Comparison of ENCODE assay signal across 27 mouse cellular contexts in genomic region chr4:13156907-13157860, GRCm38 (mm10).
DNase-seq lines count a peak whose midpoint lies in the region; ATAC-seq lines count a peak whose summit lies in the region.
"Had no signal": no experiment of that assay in that cellular context is flagged by ENCODE, and none has a peak within 500 bp of the region (broad histone marks: within the 10 kb centered on the region; RNA-seq: fewer than 3 reads in every experiment).

No protein-coding gene starts in this region.

- H3K4me3 ChIP-seq in heart, embryonic 11.5 days (ENCODE audit: low read depth, low read length), result no peak overlapping the region
- H3K4me3 ChIP-seq in heart, embryonic 16.5 days (ENCODE audit: low read length), result no peak overlapping the region
- no peak overlapping the region for H3K4me3 ChIP-seq in intestine, embryonic 15.5 days (replicated peaks)
- H3K4me3 ChIP-seq: embryonic facial prominence, embryonic 13.5 days; forebrain, embryonic 10.5 days; forebrain, embryonic 15.5 days; limb, embryonic 13.5 days; lung, embryonic 15.5 days; neural tube, embryonic 13.5 days had no signal

- 42% methylated on average over 12 of the region's 12 CpGs for WGBS in heart, embryonic 11.5 days (ENCODE audit: insufficient replicate concordance)
- WGBS in heart, embryonic 16.5 days, result 36% methylated on average over 12 of the region's 12 CpGs
- WGBS in intestine, embryonic 15.5 days, result 84% methylated on average over 12 of the region's 12 CpGs

- intact Hi-C loops in heart, postnatal 14 days (cut with DNase I), result no loop called here
- intact Hi-C loops in left cerebral cortex, postnatal 4 days (cut with DNase I), result no loop called here

- no peaks in the 10 kb centered on the region for H3K9me3 ChIP-seq in heart, embryonic 11.5 days (replicated peaks; ENCODE audit: control insufficient read depth, low read length)
- H3K9me3 ChIP-seq in heart, embryonic 16.5 days (replicated peaks; ENCODE audit: control insufficient read depth, low read length), result no peaks in the 10 kb centered on the region
- no peaks in the 10 kb centered on the region for H3K9me3 ChIP-seq in intestine, embryonic 15.5 days
- H3K9me3 ChIP-seq: embryonic facial prominence, embryonic 13.5 days; forebrain, embryonic 10.5 days; forebrain, embryonic 15.5 days; G1E; limb, embryonic 13.5 days; lung, embryonic 15.5 days; neural tube, embryonic 13.5 days had no signal

- peak; percentile 92 for DNase-seq in heart, adult 11 months
- no peak for DNase-seq in heart, postnatal 14 days
- peak; percentile 10 for DNase-seq in telencephalon, adult 2 months (ENCODE audit: low read depth, low spot score)
- no peak for DNase-seq in layer of hippocampus, adult 18-20 months (ENCODE audit: low spot score in 2 of 2)
- no peak for DNase-seq in left cerebral cortex, postnatal 4 days
- DNase-seq: adrenal gland, postnatal 14 days; cerebellum, adult 18-20 months; cerebellum, postnatal 10 days; kidney, adult 2 months; kidney, postnatal 36 days; layer of hippocampus, postnatal 36 days; lung, postnatal 36 days; thymus, postnatal 14 days had no signal

- H3K4me2 ChIP-seq in heart, embryonic 11.5 days, result peak overlapping the region; percentile 27
- H3K4me2 ChIP-seq in heart, embryonic 16.5 days (ENCODE audit: low read depth, low read length), result peak overlapping the region; percentile 35
- no peak overlapping the region for H3K4me2 ChIP-seq in intestine, embryonic 15.5 days (replicated peaks)
- H3K4me2 ChIP-seq: embryonic facial prominence, embryonic 13.5 days; forebrain, embryonic 15.5 days; limb, embryonic 13.5 days; liver, embryonic 11.5 days; lung, embryonic 15.5 days; midbrain, embryonic 11.5 days; neural tube, embryonic 13.5 days had no signal

- peaks cover 2% of the 10 kb centered on the region for H3K4me1 ChIP-seq in heart, embryonic 11.5 days (ENCODE audit: control insufficient read depth, insufficient read depth, low read length)
- H3K4me1 ChIP-seq in heart, embryonic 16.5 days (ENCODE audit: control insufficient read depth, insufficient read depth, low read length), result peaks cover 2% of the 10 kb centered on the region; the same call in 1 of the 2 replicates
- no peaks in the 10 kb centered on the region for H3K4me1 ChIP-seq in intestine, embryonic 15.5 days (replicated peaks)
- H3K4me1 ChIP-seq: embryonic facial prominence, embryonic 13.5 days; forebrain, embryonic 10.5 days; forebrain, embryonic 15.5 days; lung, embryonic 15.5 days; neural tube, embryonic 13.5 days had no signal

- no peaks in the 10 kb centered on the region for H3K36me3 ChIP-seq in heart, embryonic 11.5 days (ENCODE audit: control insufficient read depth, insufficient read depth, low read length)
- H3K36me3 ChIP-seq in heart, embryonic 16.5 days (ENCODE audit: control insufficient read depth, insufficient read depth), result no peaks in the 10 kb centered on the region
- H3K36me3 ChIP-seq in intestine, embryonic 15.5 days, result no peaks in the 10 kb centered on the region
- H3K36me3 ChIP-seq: embryonic facial prominence, embryonic 13.5 days; forebrain, embryonic 10.5 days; forebrain, embryonic 15.5 days; G1E; limb, embryonic 13.5 days; lung, embryonic 15.5 days; neural tube, embryonic 13.5 days had no signal

- H3K27me3 ChIP-seq in heart, embryonic 11.5 days (ENCODE audit: control insufficient read depth, insufficient read depth, low read length), result no peaks in the 10 kb centered on the region
- no peaks in the 10 kb centered on the region for H3K27me3 ChIP-seq in heart, embryonic 16.5 days (ENCODE audit: control insufficient read depth, insufficient read depth, low read length)
- H3K27me3 ChIP-seq in intestine, embryonic 15.5 days (replicated peaks), result no peaks in the 10 kb centered on the region
- H3K27me3 ChIP-seq: embryonic facial prominence, embryonic 13.5 days; forebrain, embryonic 15.5 days; limb, embryonic 13.5 days; lung, embryonic 15.5 days; neural tube, embryonic 13.5 days had no signal

- ATAC-seq in heart, embryonic 11.5 days (replicated peaks; ENCODE audit: insufficient number of reproducible peaks, low FRiP score, low TSS enrichment), result peak; percentile 89
- ATAC-seq in heart, embryonic 16.5 days (replicated peaks; ENCODE audit: extremely low read depth, insufficient read depth, low FRiP score), result peak; percentile 95
- no peak for ATAC-seq in intestine, embryonic 15.5 days
- ATAC-seq: forebrain, embryonic 15.5 days; hindbrain, embryonic 16.5 days; midbrain, embryonic 16.5 days had no signal

- H3K9ac ChIP-seq in heart, embryonic 11.5 days (ENCODE audit: low read depth, low read length), result no peak overlapping the region
- H3K9ac ChIP-seq in heart, embryonic 16.5 days (ENCODE audit: low read length), result no peak overlapping the region
- no peak overlapping the region for H3K9ac ChIP-seq in intestine, embryonic 15.5 days
- H3K9ac ChIP-seq: embryonic facial prominence, embryonic 13.5 days; forebrain, embryonic 15.5 days; limb, embryonic 13.5 days; lung, embryonic 15.5 days; neural tube, embryonic 13.5 days had no signal

- peak overlapping the region; percentile 36 for H3K27ac ChIP-seq in heart, embryonic 11.5 days (ENCODE audit: low read depth, low read length)
- H3K27ac ChIP-seq in heart, embryonic 16.5 days (ENCODE audit: low read length), result peak overlapping the region; percentile 78
- no peak overlapping the region for H3K27ac ChIP-seq in intestine, embryonic 15.5 days
- H3K27ac ChIP-seq: embryonic facial prominence, embryonic 13.5 days; forebrain, embryonic 10.5 days; forebrain, embryonic 15.5 days; limb, embryonic 13.5 days; lung, embryonic 15.5 days; neural tube, embryonic 13.5 days had no signal

Comparison
In these comparisons a context has a peak if more than half of its experiments do, and no peak if none do; other contexts are left out.
1. DNase-seq: peak in heart, adult 11 months (single experiment) and telencephalon, adult 2 months (single experiment); none in heart, postnatal 14 days (0 of 2), layer of hippocampus, adult 18-20 months (0 of 2) and left cerebral cortex, postnatal 4 days (single experiment).